Mouse (Mus musculus): ENCODE measurements around the gene Lsr. TPM values are rescaled to one million over a fixed set of nuclear protein-coding genes. Genes with fewer than 3 reads are reported as not detected.
"Not testable (repeated sequence)": the region's sequence is repeated elsewhere in the genome, so short reads cannot be mapped to it uniquely, and the experiment has no call there.

The Lsr gene
- total RNA-seq, 2 experiments from 2014 or later: 10.2 to 12.6 TPM

DNA sequence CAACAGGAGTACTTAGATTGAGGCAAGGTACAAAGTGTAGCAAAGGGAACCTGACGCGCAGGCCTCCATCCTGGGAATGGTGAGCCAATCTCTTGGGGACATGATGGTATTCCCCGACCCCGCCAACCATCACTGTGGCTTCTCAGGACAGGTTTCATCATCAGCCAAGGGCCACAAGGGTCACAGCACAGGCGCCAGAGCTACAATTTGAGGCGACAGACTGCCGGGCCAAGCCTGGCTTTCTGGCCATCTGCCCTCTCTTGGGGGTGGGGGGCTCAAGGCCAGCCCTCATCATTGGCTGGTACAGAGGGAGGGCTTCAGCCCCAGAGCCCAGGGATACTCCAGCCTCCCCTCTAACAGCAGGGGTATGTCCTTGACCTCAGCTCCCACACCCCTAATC is 27.8 kb downstream of the Lsr start:
- DNase-seq (ENCODE audit: extremely low spot score in 1 of 2, low spot score in 2 of 2): peak in 1 of 2 experiments; percentile 43
- intact Hi-C loops (cut with DNase I): not testable (repeated sequence)

DNA sequence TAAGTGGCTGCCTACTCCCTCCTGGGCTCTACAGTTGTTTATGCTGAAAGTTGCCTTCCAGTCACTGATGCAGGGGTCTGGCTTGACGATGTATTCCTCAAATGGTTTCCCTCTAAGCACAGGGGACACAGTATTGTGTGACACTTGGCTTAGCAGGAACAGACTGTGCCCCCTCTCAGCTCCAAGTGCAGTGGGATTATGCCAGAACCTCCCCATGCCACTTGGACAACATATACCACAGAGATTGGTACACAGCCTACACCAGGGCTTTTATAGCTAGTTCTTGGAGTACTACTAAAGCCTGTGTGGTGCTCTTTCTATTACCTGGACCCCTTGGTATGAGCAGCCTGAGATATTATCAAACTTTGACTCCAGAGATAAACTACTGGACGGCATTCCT is 28.6 kb downstream of the Lsr start:
- DNase-seq (ENCODE audit: extremely low spot score in 1 of 2, low spot score in 2 of 2); intact Hi-C loops (cut with DNase I): not testable (repeated sequence)

DNA sequence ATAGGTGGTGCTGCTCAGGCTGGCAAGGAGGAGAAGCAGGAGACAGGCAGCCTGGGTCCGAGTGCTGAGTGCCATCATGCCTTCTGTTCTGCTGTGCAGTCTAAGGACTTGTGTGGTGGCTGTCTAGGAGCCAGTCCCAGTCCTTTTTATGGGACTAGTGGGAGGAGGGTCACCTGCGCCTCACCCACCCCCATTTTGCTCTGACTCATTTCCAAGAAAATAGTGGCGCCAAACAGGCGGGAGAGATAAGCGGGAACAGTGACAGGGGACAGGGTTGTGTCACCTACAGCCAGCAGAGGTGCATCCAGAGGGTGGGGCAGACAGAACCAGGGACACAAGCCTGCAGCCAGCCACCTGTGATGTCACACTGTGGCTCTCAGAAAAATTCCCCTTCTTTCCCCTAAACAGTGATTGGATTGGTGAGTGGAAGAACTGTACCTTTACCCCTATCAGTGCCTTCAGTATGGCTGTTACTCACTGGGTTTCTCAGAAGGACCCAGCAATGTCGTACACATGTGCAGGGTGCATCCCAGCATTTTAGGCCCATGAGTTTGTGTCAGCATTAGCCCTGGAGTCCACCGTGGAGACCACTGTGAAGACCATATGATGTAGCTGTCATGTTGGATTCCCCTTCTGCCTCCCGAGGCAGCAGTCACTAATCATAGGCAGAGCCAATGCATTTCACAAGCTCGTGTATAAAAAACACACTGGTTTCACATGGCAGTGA is 29.2 kb downstream of the Lsr start, which contains the start of gene Hamp:
Gene Hamp, minus strand, starts transcription at position 124 of the 727 bp plus-strand sequence.
- intact Hi-C loops (cut with DNase I): no loop called here
- no peak for DNase-seq (ENCODE audit: extremely low spot score in 1 of 2, low spot score in 2 of 2)

DNA sequence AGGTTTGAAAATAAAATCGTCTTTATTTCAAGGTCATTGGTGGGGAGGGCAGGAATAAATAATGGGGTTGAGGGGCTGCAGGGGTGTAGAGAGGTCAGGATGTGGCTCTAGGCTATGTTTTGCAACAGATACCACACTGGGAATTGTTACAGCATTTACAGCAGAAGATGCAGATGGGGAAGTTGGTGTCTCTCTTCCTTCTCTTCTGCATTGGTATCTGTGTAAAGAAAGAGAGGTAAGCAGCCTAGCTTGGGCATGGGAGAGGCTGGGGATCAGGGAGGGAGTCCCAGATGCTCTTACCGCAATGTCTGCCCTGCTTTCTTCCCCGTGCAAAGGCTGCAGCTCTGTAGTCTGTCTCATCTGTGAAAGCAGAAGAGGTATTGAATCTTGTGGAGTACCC is 30.9 kb downstream of the Lsr start:
- DNase-seq (ENCODE audit: extremely low spot score in 1 of 2, low spot score in 2 of 2); intact Hi-C loops (cut with DNase I): not testable (repeated sequence)

DNA sequence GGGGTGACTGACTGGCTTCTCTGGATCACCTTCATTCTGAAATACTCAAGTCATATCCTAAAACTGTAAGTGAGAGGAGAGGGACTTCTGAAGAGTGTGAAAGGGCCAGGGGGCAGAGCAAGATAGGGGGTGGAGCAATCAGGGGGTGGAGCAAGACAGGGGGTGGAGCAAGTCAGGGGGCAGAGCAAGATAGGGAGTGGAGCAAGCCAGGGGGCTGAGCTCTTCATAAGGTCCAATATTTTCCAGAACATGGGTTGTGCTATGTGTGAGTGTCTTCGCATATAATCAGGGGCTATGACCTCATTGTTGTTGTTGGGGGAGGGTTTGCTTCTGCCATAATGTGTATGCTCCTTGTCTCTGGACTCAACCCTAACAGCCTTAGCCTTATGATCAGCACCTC is 33.2 kb downstream of the Lsr start:
- DNase-seq (ENCODE audit: extremely low spot score in 1 of 2, low spot score in 2 of 2); intact Hi-C loops (cut with DNase I): not testable (repeated sequence)

DNA sequence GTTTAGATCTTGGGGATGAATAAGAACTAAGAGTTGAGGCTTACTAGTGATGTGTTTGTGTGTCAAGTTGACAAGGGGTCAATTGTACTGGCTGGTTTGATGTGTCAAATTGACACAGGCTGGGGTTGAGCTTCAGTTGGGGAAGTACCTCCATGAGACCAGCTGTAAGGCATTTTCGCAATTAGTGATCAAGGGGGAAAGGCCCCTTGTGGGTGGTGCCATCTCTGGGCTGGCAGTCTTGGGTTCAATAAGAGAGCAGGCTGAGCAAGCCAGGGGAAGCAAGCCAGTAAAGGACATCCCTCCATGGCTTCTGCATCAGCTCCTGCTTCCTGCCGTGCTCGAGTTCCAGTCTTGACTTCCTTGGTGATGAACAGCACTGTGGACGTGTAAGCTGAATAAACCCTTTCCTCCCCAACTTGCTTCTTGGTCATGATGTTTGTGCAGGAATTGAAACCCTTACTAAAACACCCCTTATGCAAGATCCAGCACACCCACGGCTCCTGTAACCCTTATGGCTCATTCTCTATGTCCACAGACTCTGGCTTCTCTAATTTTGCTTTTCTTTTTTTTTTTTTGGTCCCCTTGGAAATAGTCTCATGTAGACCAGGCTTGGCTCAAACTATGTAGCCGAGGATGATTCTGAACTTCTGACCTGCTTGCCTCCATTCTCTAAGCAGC is 37.7 kb downstream of the Lsr start:
- DNase-seq (ENCODE audit: extremely low spot score in 1 of 2, low spot score in 2 of 2); intact Hi-C loops (cut with DNase I): not testable (repeated sequence)

DNA sequence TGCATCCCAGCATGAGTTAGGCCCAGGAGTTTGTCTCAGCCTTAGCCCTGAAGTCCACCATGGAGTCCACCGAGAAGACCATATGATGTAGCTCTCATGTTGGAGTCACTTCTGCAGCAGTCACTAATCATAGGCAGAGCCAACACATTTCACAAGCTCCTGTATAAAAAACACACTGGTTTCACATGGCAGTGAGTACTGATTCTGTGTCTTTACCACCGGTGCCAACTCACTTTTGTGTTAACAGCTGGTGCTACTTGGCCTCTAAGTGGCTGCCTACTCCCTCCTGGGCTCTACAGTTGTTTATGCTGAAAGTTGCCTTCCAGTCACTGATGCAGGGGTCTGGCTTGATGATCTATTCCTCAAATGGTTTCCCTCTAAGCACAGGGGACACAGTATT is 48.7 kb downstream of the Lsr start, which contains the start of gene Hamp2:
Gene Hamp2, minus strand, starts transcription at position 101 of the 400 bp plus-strand sequence.
- DNase-seq (ENCODE audit: extremely low spot score in 1 of 2, low spot score in 2 of 2); intact Hi-C loops (cut with DNase I): not testable (repeated sequence)

DNA sequence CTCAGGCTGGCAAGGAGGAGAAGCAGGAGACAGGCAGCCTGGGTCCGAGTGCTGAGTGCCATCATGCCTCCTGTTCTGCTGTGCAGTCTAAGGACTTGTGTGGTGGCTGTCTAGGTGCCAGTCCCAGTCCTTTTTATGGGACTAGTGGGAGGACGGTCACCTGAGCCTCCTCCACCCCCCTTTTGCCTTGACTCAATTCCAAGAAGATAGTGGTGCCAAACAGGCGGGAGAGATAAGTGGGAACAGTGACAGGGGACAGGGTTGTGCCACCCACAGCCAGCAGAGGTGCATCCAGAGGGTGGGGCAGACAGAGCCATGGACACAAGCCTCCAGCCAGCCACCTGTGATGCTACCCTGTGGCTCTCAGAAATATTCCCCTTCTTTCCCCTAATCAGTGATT is 49.2 kb downstream of the Lsr start:
- intact Hi-C loops (cut with DNase I): no loop called here
- DNase-seq (ENCODE audit: extremely low spot score in 1 of 2, low spot score in 2 of 2): no peak

DNA sequence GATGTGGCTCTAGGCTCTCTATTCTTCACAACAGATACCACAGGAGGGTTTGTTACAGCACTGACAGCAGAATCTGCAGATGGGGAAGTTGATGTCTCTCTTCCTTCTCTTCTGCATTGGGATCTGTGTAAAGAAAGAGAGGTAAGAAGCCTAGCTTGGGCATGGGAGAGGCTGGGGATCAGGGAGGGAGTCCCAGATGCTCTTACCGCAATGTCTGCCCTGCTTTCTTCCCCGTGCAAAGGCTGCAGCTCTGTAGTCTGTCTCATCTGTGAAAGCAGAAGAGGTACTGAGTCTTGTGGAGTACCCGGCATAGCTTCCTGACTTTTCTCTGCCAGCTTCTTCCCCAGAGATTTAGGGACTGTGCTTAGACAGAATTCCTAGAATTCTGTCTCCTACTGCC is 50.8 kb downstream of the Lsr start:
- DNase-seq (ENCODE audit: extremely low spot score in 1 of 2, low spot score in 2 of 2); intact Hi-C loops (cut with DNase I): not testable (repeated sequence)

DNA sequence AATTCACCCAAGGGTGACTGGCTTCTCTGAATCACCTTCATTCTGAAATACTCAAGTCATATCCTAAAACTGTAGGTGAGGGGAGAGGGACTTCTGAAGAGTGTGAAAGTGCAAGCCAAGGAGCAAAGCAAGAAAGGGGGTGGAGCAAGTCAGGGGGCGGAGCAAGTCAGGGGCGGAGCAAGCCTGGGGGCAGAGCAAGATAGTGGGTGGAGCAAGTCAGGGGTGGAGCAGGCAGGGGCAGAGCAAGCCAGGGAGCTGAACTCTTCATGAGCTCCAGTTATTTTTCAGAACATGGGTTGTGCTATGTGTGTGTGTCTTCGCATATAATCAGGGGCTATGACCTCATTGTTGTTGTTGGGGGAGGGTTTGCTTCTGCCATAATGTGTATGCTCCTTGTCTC is 53.0 kb downstream of the Lsr start:
- DNase-seq (ENCODE audit: extremely low spot score in 1 of 2, low spot score in 2 of 2): no peak
- intact Hi-C loops (cut with DNase I): no loop called here

DNA sequence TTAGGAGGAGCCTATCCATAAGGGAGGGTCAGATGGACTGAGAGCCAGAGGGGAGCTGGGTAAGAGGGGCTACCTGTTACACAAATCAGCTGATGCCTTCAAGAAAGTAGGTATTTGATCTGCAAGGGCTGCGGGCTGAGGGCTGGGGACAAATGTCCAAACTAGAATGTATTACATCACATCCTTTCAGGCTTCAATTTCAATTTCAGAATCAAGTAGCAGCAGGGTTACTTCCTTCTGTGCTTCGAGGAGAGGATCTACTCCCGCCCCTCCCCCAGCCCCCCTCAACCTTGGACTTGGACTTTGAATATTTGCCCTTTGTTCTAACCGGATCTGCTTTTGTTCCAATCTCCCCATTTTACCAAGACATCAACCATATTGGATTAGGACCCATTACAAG is 56.0 kb downstream of the Lsr start:
- DNase-seq (ENCODE audit: extremely low spot score in 1 of 2, low spot score in 2 of 2): no peak

DNA sequence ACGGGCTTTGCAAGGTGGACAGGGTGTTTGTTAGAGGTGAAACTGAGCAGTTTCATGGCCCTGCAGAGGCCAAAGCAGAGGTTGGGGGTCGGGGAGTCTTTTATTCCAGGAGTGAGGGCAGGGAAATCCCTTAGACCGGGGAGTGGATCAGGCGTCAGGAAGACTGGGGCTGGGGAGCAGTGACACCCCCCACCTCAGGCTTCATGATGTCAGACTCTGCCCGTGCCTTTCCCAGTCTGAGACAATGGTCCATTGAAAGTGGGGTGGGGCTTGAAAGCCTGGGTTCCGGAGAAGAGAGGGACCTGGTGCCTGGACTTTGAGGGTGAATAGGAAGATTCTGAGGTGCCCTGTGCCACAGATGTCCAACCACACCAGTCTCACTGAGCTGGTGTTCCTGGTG is 56.6 kb downstream of the Lsr start:
- no peak for DNase-seq (ENCODE audit: extremely low spot score in 1 of 2, low spot score in 2 of 2)
- intact Hi-C loops (cut with DNase I): no loop called here

More for the DNA sequence above, 56.0 kb downstream of the Lsr start:
- intact Hi-C loops (cut with DNase I): no loop called here

DNA sequence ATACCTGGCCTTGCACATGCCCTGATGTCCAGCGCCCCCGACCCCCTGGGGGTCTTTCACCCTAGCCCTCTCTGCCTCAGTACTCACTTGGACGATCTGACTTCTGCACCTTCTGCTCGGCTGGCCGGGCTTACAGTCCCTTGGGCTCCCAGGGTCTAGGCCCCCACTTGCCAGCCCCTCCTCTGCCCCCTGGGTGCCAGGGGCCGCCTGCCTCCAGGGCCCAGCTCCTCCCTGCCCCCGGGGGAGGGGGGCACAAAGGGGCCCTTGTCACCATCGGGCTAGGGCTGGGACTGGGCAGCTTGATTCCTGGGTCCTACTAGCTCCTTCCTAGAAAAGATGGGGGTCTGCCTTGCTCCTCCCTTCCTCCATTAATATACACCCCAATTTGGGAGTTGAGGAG is 58.5 kb downstream of the Lsr start, which contains the start of gene Mag:
Gene Mag, minus strand, starts transcription at position 142 of the 400 bp plus-strand sequence.
- no peak for DNase-seq (ENCODE audit: extremely low spot score in 1 of 2, low spot score in 2 of 2)
- intact Hi-C loops (cut with DNase I): loop anchor here (5.0 kb wide), 1 partner anchor 322 kb away; no protein-coding TSS in a partner anchor

DNA sequence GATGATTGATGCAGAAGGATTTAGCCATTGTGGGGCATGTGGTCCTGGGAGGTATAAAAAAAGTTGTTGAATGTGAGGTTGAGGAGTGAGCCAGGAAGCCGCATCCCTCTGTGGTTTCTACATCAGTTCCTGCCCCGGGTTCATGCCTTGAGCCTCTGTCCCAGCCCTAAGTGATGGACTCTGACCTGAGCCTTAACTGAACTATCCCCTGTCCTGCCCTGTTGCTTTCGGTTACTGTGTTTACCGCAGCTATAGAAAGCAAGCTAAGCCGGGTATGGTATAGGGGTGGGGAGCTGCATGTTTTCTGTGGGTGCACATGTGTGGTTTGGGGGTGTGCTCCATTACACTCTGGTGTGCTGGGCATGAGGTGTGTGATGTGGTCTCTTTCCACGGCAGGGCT is 63.5 kb downstream of the Lsr start:
- DNase-seq (ENCODE audit: extremely low spot score in 1 of 2, low spot score in 2 of 2): no peak
- intact Hi-C loops (cut with DNase I): loop anchor here (5.0 kb wide), 1 partner anchor 317 kb away; no protein-coding TSS in a partner anchor

DNA sequence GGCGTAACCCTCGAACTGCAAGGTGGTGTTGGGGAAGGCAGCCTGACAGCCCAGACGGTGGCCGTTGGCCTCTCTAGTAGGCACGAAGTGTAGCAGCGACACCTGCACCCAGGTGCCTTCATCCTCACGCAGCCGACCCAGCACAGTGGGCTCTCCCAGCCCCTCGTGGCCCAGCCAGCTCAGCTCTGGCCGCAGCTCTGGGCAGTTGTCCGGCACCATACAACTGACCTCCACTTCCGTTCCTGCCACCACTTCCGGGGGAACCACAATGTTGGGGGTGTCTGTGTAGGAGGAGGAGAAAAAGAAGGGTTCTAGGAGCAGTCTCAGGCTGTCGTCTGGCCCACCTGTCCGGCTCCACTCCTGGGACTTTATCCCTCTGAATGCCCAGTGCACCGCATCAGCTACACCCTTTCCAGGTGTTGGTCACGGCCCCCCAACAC is 64.3 kb downstream of the Lsr start:
- no peak for DNase-seq (ENCODE audit: extremely low spot score in 1 of 2, low spot score in 2 of 2)
- intact Hi-C loops (cut with DNase I): no loop called here

DNA sequence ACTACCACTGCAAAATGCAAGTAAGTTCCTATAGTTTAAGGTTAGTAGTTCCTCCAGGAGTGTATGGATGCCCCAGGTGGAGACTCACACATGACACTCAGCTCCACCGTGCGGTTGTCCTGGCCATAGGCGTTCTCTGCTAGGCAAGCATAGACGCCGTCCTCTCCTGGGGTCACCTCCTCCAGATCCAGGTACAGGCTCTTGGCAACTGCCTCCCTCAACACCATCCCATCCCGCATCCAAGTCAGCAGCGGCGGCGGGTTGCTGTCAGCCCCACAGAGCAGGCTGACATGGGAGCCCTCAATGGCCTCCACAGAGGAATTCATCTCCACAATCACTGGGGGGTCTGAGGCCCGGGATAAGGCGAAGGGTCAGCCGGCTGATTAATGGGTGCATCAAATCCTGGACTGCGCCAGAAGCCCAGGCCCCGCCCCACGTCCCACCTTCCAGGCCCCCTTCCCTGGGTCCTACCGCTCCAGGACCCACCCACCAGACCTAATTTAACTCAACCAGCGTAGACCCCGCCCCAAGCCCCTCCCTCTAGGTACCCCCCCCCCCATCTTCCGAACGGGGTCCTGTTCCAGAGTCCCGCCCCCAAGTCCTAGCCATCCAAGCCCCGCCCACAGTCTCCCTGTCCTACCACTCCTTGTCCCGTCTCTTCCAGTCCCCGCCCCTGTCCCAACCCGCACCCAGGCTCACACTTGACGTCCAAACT is 64.8 kb downstream of the Lsr start:
- peak in 1 of 2 experiments; percentile 57 for DNase-seq (ENCODE audit: extremely low spot score in 1 of 2, low spot score in 2 of 2)
- intact Hi-C loops (cut with DNase I): no loop called here

Data from left cerebral cortex, postnatal 10 days (tissue).